Comparison of ENCODE assay signal across 19 mouse cellular contexts in genomic region chr11:52310709-52311108, GRCm38 (mm10). TPM values are rescaled to one million over a fixed set of nuclear protein-coding genes. Genes with fewer than 3 reads are reported as not detected.
DNase-seq lines count a peak whose midpoint lies in the region; ATAC-seq and TF ChIP-seq lines count a peak whose summit lies in the region.
"Had no signal": no experiment of that assay in that cellular context is flagged by ENCODE, and none has a peak within 500 bp of the region (broad histone marks: within the 10 kb centered on the region; RNA-seq: fewer than 3 reads in every experiment).

No protein-coding gene starts in this region.

- H3K4me1 ChIP-seq in heart, postnatal 0 days (ENCODE audit: control insufficient read depth, insufficient read depth) = no peaks in the 10 kb centered on the region
- H3K4me1 ChIP-seq in heart, adult 2 months (ENCODE audit: control insufficient read depth, insufficient read depth, low read length) = no peaks in the 10 kb centered on the region
- H3K4me1 ChIP-seq in embryonic facial prominence, embryonic 10.5 days = peaks cover 43% of the 10 kb centered on the region
- H3K4me1 ChIP-seq in limb, embryonic 12.5 days (replicated peaks) = 0 out of 2 replicates have a peak, but pooled peaks cover 4% of the 10 kb centered on the region
- H3K4me1 ChIP-seq: forebrain, embryonic 13.5 days; midbrain, embryonic 13.5 days had no signal

- DNase-seq in heart, postnatal 0 days (ENCODE audit: low spot score) = no peak
- DNase-seq in heart, adult 2 months = no peak
- DNase-seq in embryonic facial prominence, embryonic 10.5 days (ENCODE audit: low spot score) = peak; percentile 62
- DNase-seq in left cerebral cortex, postnatal 14 days (ENCODE audit: low spot score in 2 of 2) = no peak
- no peak for DNase-seq in lung, postnatal 36 days
- DNase-seq in layer of hippocampus, adult 11-12 months (ENCODE audit: low spot score) = no peak
- DNase-seq: adrenal gland, postnatal 10 days; cerebellum, postnatal 36 days; kidney, adult 11 months; kidney, postnatal 4 days; liver, embryonic 13.5 days; lung, postnatal 14 days had no signal

- no peaks in the 10 kb centered on the region for H3K36me3 ChIP-seq in heart, postnatal 0 days (replicated peaks; ENCODE audit: control insufficient read depth, insufficient read depth, low read length)
- no peaks in the 10 kb centered on the region for H3K36me3 ChIP-seq in heart, adult 2 months (ENCODE audit: control insufficient read depth, insufficient read depth, low read length)
- H3K36me3 ChIP-seq in embryonic facial prominence, embryonic 10.5 days (replicated peaks) = no peaks in the 10 kb centered on the region
- no peaks in the 10 kb centered on the region for H3K36me3 ChIP-seq in limb, embryonic 12.5 days
- H3K36me3 ChIP-seq: heart, embryonic 10.5 days; liver, embryonic 13.5 days; midbrain, embryonic 13.5 days; neural tube, embryonic 13.5 days had no signal

- peak overlapping the region; percentile 23; the same call in 1 of the 2 replicates for H3K4me2 ChIP-seq in heart, postnatal 0 days (ENCODE audit: low read depth, low read length)
- peak overlapping the region; percentile 27 for H3K4me2 ChIP-seq in limb, embryonic 12.5 days
- H3K4me2 ChIP-seq: forebrain, embryonic 13.5 days; liver, embryonic 13.5 days; midbrain, embryonic 13.5 days; neural tube, embryonic 13.5 days had no signal

- no peak for TF ChIP-seq EP300 in heart, postnatal 0 days (IDR thresholded peaks at IDR 0.05; ENCODE audit: low read depth)
- no peak for TF ChIP-seq EP300 in heart, adult 2 months (IDR thresholded peaks at IDR 0.05; ENCODE audit: insufficient read depth, low read depth, low read length)

- H3K9me3 ChIP-seq in heart, postnatal 0 days (replicated peaks; ENCODE audit: control insufficient read depth, low read length) = no peaks in the 10 kb centered on the region
- no peaks in the 10 kb centered on the region for H3K9me3 ChIP-seq in embryonic facial prominence, embryonic 10.5 days
- H3K9me3 ChIP-seq in limb, embryonic 12.5 days = no peaks in the 10 kb centered on the region
- H3K9me3 ChIP-seq: forebrain, embryonic 13.5 days; heart, embryonic 10.5 days; liver, embryonic 13.5 days; midbrain, embryonic 13.5 days; neural tube, embryonic 13.5 days had no signal

- no peak overlapping the region for H3K4me3 ChIP-seq in heart, postnatal 0 days (ENCODE audit: low read depth, low read length)
- H3K4me3 ChIP-seq in heart, adult 2 months = no peak overlapping the region
- H3K4me3 ChIP-seq in embryonic facial prominence, embryonic 10.5 days = no peak overlapping the region
- no peak overlapping the region for H3K4me3 ChIP-seq in limb, embryonic 12.5 days (replicated peaks)
- H3K4me3 ChIP-seq: forebrain, embryonic 13.5 days; heart, embryonic 10.5 days; liver, embryonic 13.5 days; midbrain, embryonic 13.5 days; neural tube, embryonic 13.5 days had no signal

- TF ChIP-seq CTCF in heart, postnatal 0 days (IDR thresholded peaks at IDR 0.05; ENCODE audit: low read depth) = no peak
- TF ChIP-seq CTCF in heart, adult 2 months (IDR thresholded peaks at IDR 0.05) = no peak

- 70% methylated on average over 14 of the region's 14 CpGs for WGBS in heart, postnatal 0 days
- whole genome bisulfite sequencing in heart, adult 2 months = 76% methylated on average over 14 of the region's 14 CpGs
- 54% methylated on average over 14 of the region's 14 CpGs for WGBS in embryonic facial prominence, embryonic 10.5 days
- WGBS in limb, embryonic 12.5 days = 25% methylated on average over 14 of the region's 14 CpGs

- peaks cover 4% of the 10 kb centered on the region; the same call in 1 of the 2 replicates for H3K27me3 ChIP-seq in heart, postnatal 0 days (ENCODE audit: control insufficient read depth, insufficient read depth, low read length)
- H3K27me3 ChIP-seq in heart, adult 2 months (ENCODE audit: control insufficient read depth, insufficient read depth, low read length) = no peaks in the 10 kb centered on the region
- H3K27me3 ChIP-seq in embryonic facial prominence, embryonic 10.5 days (replicated peaks; ENCODE audit: low read depth, poor library complexity, severe bottlenecking) = peaks cover 26% of the 10 kb centered on the region
- peaks cover 24% of the 10 kb centered on the region for H3K27me3 ChIP-seq in limb, embryonic 12.5 days

- intact Hi-C loops in heart, adult 2 months (cut with DNase I) = no loop called here
- intact Hi-C loops in left cerebral cortex, postnatal 14 days (cut with DNase I) = no loop called here

- TF ChIP-seq POLR2A in heart, adult 2 months (IDR thresholded peaks at IDR 0.05; ENCODE audit: insufficient read depth, low read depth, low read length) = no peak

- ATAC-seq in heart, postnatal 0 days (ENCODE audit: insufficient read depth, low read depth) = no peak
- ATAC-seq in limb, embryonic 12.5 days (ENCODE audit: insufficient number of reproducible peaks, insufficient read depth, low FRiP score, low TSS enrichment, low read depth) = no peak
- ATAC-seq in megakaryocyte, adult 5-6 weeks (ENCODE audit: poor library complexity, severe bottlenecking) = no peak
- ATAC-seq: forebrain, embryonic 13.5 days; midbrain, embryonic 13.5 days; Patski had no signal

- H3K27ac ChIP-seq in heart, postnatal 0 days (ENCODE audit: low read depth) = no peak overlapping the region; the same call in 1 of the 2 replicates
- H3K27ac ChIP-seq in heart, adult 2 months = no peak overlapping the region
- no peak overlapping the region for H3K27ac ChIP-seq in embryonic facial prominence, embryonic 10.5 days (replicated peaks)
- no peak overlapping the region for H3K27ac ChIP-seq in limb, embryonic 12.5 days
- H3K27ac ChIP-seq: forebrain, embryonic 13.5 days; heart, embryonic 10.5 days; liver, embryonic 13.5 days; midbrain, embryonic 13.5 days; neural tube, embryonic 13.5 days had no signal

- no peaks in the 10 kb centered on the region for H3K79me2 ChIP-seq in heart, adult 2 months (replicated peaks; ENCODE audit: control insufficient read depth, insufficient read depth, low read length)

- H3K9ac ChIP-seq in heart, postnatal 0 days (replicated peaks; ENCODE audit: low read depth, low read length) = no peak overlapping the region
- H3K9ac ChIP-seq in heart, adult 2 months (ENCODE audit: low read depth, low read length) = no peak overlapping the region
- no peak overlapping the region for H3K9ac ChIP-seq in limb, embryonic 12.5 days (replicated peaks)
- H3K9ac ChIP-seq: forebrain, embryonic 13.5 days; liver, embryonic 13.5 days; midbrain, embryonic 13.5 days; neural tube, embryonic 13.5 days had no signal

RNA-seq across cellular contexts. Expression of gene Tcf7, which starts 27.9 kb away (rescaled TPM):
- total RNA-seq in heart, postnatal 0 days (2014; rRNA removed; ENCODE audit: low replicate concordance) = 0.15 and 5.2 TPM in 2 replicates
- polyA plus RNA-seq in heart, postnatal 0 days (2015; fragmentation: Nextera tagmentation; extraction: Ambion mirVana) = 0.88 and 1.1 TPM in 2 replicates
- total RNA-seq in heart, adult 2 months (2021) = under 1 TPM; 0.73 to 0.96 TPM
- polyA plus RNA-seq in heart, adult 2 months (2012; rRNA removed) = 2.3 and 3.1 TPM in 2 replicates
- 11.3 and 13.0 TPM in 2 replicates for polyA plus RNA-seq in embryonic facial prominence, embryonic 10.5 days (2016; fragmentation: Nextera tagmentation; extraction: Ambion mirVana)
- 12.6 and 13.7 TPM in 2 replicates for polyA plus RNA-seq in limb, embryonic 12.5 days (2016; fragmentation: Nextera tagmentation; extraction: Ambion mirVana)
- 1 to 10 TPM; 5.3 to 7.1 TPM for total RNA-seq in left cerebral cortex, postnatal 14 days (2021)
- total RNA-seq in megakaryocyte, adult 5-6 weeks (2015) = 6.9 and 9.4 TPM in 2 replicates
- total RNA-seq in megakaryocyte, adult 5-6 weeks (2017) = 1.2 and 1.8 TPM in 2 replicates

RNA-seq across cellular contexts. Expression of gene Vdac1, which starts 50.0 kb away (rescaled TPM):
- 478 and 528 TPM in 2 replicates for total RNA-seq in heart, postnatal 0 days (2014; rRNA removed; ENCODE audit: low replicate concordance)
- 627 and 646 TPM in 2 replicates for polyA plus RNA-seq in heart, postnatal 0 days (2015; fragmentation: Nextera tagmentation; extraction: Ambion mirVana)
- 1,000 to 10,000 TPM in 1 of 2 experiments, 100 to 1,000 TPM in 1; 987 to 1,141 TPM for total RNA-seq in heart, adult 2 months (2021)
- 422 and 713 TPM in 2 replicates for polyA plus RNA-seq in heart, adult 2 months (2012; rRNA removed)
- polyA plus RNA-seq in embryonic facial prominence, embryonic 10.5 days (2016; fragmentation: Nextera tagmentation; extraction: Ambion mirVana) = 204 and 209 TPM in 2 replicates
- 203 and 227 TPM in 2 replicates for polyA plus RNA-seq in limb, embryonic 12.5 days (2016; fragmentation: Nextera tagmentation; extraction: Ambion mirVana)
- 100 to 1,000 TPM; 606 to 617 TPM for total RNA-seq in left cerebral cortex, postnatal 14 days (2021)
- 71.2 and 74.6 TPM in 2 replicates for total RNA-seq in megakaryocyte, adult 5-6 weeks (2015)
- total RNA-seq in megakaryocyte, adult 5-6 weeks (2017) = 116 and 128 TPM in 2 replicates
